Mouse (Mus musculus): ENCODE data around the gene Slc36a2. TPM values are rescaled to one million over a fixed set of nuclear protein-coding genes. Genes with fewer than 3 reads are reported as not detected.

The Slc36a2 gene
- total and polyA plus RNA-seq, 2 experiments from 2014 or later = 6.6 to 10.2 TPM

DNA sequence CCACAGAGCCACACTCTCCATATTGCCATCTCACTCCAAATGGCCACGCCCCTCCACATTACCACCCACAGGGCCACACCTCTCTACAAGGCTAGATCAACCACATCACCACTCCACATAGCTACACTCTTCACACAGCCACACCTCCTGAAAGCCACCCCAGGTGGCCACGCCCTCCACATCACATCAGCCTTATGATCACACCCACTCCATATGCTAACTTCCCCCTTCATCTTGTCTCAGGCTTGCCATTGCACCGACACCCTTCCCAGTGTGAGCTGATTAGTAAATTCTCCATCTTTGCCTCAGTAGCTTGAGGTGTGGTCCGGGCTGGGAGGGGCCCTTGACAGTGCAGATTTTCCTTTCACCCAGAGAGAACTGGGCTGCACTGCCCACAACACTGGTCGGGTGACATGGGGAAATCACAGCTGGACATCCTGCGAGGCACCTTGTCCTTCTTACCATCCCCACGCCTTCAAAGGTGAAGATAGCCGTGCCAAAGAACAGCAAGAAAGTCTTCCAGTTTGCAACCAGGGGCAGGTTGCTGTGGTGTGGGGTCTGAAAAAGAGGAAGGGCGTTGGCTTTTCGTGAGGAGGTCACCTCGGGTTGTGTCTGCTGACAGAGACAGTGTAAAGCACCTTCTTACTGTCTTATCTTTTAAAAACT lies 53.7 kb downstream of the Slc36a2 start:
- Histone ChIP-seq H3K9me3 (replicated peaks; ENCODE audit: control insufficient read depth, low read length) (no peaks in the 10 kb centered on the region), H3K27me3 (ENCODE audit: control insufficient read depth, insufficient read depth, low read length) (no peaks in the 10 kb centered on the region), H3K4me2 (ENCODE audit: low read depth, low read length) (no peak overlapping the region), H3K27ac (ENCODE audit: low read depth) (no peak overlapping the region), H3K36me3 (replicated peaks; ENCODE audit: control insufficient read depth, insufficient read depth, low read length) (no peaks in the 10 kb centered on the region), H3K4me1 (ENCODE audit: control insufficient read depth, insufficient read depth) (no peaks in the 10 kb centered on the region), H3K4me3 (ENCODE audit: low read depth, low read length) (no peak overlapping the region), H3K9ac (replicated peaks; ENCODE audit: low read depth, low read length) (no peak overlapping the region)
- 78% methylated on average over 11 of the region's 11 CpGs for WGBS
- TF ChIP-seq EP300 (IDR thresholded peaks at IDR 0.05; ENCODE audit: low read depth) = no peak
- no peak for TF ChIP-seq CTCF (IDR thresholded peaks at IDR 0.05; ENCODE audit: low read depth)
- ATAC-seq (ENCODE audit: insufficient read depth, low read depth) = no peak
- DNase-seq (ENCODE audit: low spot score) = no peak

DNA sequence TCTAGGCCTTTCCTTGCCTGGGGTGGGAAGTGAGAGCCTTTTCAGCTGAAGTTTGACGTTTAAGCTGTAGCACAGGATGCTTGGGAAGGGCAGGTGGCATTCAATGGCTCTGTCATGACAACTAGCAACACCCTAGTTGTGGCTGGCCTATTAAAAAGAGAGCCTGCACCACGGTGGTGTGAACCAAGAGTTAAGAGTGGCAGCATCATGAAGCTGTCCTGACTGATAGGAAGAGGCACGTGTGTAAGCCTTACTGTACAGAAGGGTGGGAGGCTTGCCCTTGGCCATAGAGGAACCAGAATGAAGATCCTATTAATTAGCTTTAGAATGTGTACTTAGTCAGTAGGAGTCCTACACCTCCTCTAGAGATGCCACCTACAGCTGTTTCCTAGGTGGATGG lies 56.5 kb downstream of the Slc36a2 start:
- H3K4me1 ChIP-seq (ENCODE audit: control insufficient read depth, insufficient read depth) = no peaks in the 10 kb centered on the region
- no peak overlapping the region for H3K9ac ChIP-seq (replicated peaks; ENCODE audit: low read depth, low read length)
- H3K36me3 ChIP-seq (replicated peaks; ENCODE audit: control insufficient read depth, insufficient read depth, low read length) = no peaks in the 10 kb centered on the region
- H3K4me3 ChIP-seq (ENCODE audit: low read depth, low read length) = no peak overlapping the region
- no peaks in the 10 kb centered on the region for H3K27me3 ChIP-seq (ENCODE audit: control insufficient read depth, insufficient read depth, low read length)
- ATAC-seq (ENCODE audit: insufficient read depth, low read depth) (no peak), DNase-seq (ENCODE audit: low spot score) (no peak)
- TF ChIP-seq EP300 (IDR thresholded peaks at IDR 0.05; ENCODE audit: low read depth) (no peak), CTCF (IDR thresholded peaks at IDR 0.05; ENCODE audit: low read depth) (no peak)
- no peak overlapping the region for H3K4me2 ChIP-seq (ENCODE audit: low read depth, low read length)
- no peaks in the 10 kb centered on the region for H3K9me3 ChIP-seq (replicated peaks; ENCODE audit: control insufficient read depth, low read length)
- H3K27ac ChIP-seq (ENCODE audit: low read depth) = no peak overlapping the region
- 71% methylated on average over 3 of the region's 3 CpGs for WGBS

GRCm38 (mm10) chr11:55127937-55128336 lies 56.9 kb downstream of the Slc36a2 start:
- Histone ChIP-seq H3K4me2 (ENCODE audit: low read depth, low read length) (no peak overlapping the region), H3K36me3 (replicated peaks; ENCODE audit: control insufficient read depth, insufficient read depth, low read length) (no peaks in the 10 kb centered on the region), H3K4me3 (ENCODE audit: low read depth, low read length) (no peak overlapping the region), H3K9me3 (replicated peaks; ENCODE audit: control insufficient read depth, low read length) (no peaks in the 10 kb centered on the region), H3K27ac (ENCODE audit: low read depth) (no peak overlapping the region), H3K27me3 (ENCODE audit: control insufficient read depth, insufficient read depth, low read length) (no peaks in the 10 kb centered on the region), H3K4me1 (ENCODE audit: control insufficient read depth, insufficient read depth) (no peaks in the 10 kb centered on the region), H3K9ac (replicated peaks; ENCODE audit: low read depth, low read length) (no peak overlapping the region)
- TF ChIP-seq CTCF (IDR thresholded peaks at IDR 0.05; ENCODE audit: low read depth) (no peak), EP300 (IDR thresholded peaks at IDR 0.05; ENCODE audit: low read depth) (no peak)
- DNase-seq (ENCODE audit: low spot score) (no peak), ATAC-seq (ENCODE audit: insufficient read depth, low read depth) (no peak)
- WGBS = 51% methylated on average over 6 of the region's 6 CpGs

- Histone ChIP-seq H3K27ac (ENCODE audit: low read depth) (no peak overlapping the region), H3K9me3 (replicated peaks; ENCODE audit: control insufficient read depth, low read length) (no peaks in the 10 kb centered on the region), H3K36me3 (replicated peaks; ENCODE audit: control insufficient read depth, insufficient read depth, low read length) (no peaks in the 10 kb centered on the region), H3K4me1 (ENCODE audit: control insufficient read depth, insufficient read depth) (no peaks in the 10 kb centered on the region), H3K4me2 (ENCODE audit: low read depth, low read length) (no peak overlapping the region), H3K9ac (replicated peaks; ENCODE audit: low read depth, low read length) (no peak overlapping the region), H3K27me3 (ENCODE audit: control insufficient read depth, insufficient read depth, low read length) (no peaks in the 10 kb centered on the region), H3K4me3 (ENCODE audit: low read depth, low read length) (no peak overlapping the region)
- no peak for TF ChIP-seq CTCF (IDR thresholded peaks at IDR 0.05; ENCODE audit: low read depth)
- no peak for TF ChIP-seq EP300 (IDR thresholded peaks at IDR 0.05; ENCODE audit: low read depth)
- ATAC-seq (ENCODE audit: insufficient read depth, low read depth) = no peak
- no peak for DNase-seq (ENCODE audit: low spot score)
- WGBS = 72% methylated on average over 3 of the region's 3 CpGs
Observed at GRCm38 (mm10) chr11:55126663-55127062, 58.2 kb downstream of the Slc36a2 start.

- ATAC-seq (ENCODE audit: insufficient read depth, low read depth) = no peak
- TF ChIP-seq CTCF (IDR thresholded peaks at IDR 0.05; ENCODE audit: low read depth) (no peak), EP300 (IDR thresholded peaks at IDR 0.05; ENCODE audit: low read depth) (no peak)
- no peaks in the 10 kb centered on the region for H3K27me3 ChIP-seq (ENCODE audit: control insufficient read depth, insufficient read depth, low read length)
- H3K4me2 ChIP-seq (ENCODE audit: low read depth, low read length) = no peak overlapping the region
- no peak for DNase-seq (ENCODE audit: low spot score)
- WGBS = 86% methylated on average over 1 of the region's 1 CpGs
- H3K4me3 ChIP-seq (ENCODE audit: low read depth, low read length) = no peak overlapping the region
- H3K9me3 ChIP-seq (replicated peaks; ENCODE audit: control insufficient read depth, low read length) = no peaks in the 10 kb centered on the region
- H3K9ac ChIP-seq (replicated peaks; ENCODE audit: low read depth, low read length) = no peak overlapping the region
- H3K36me3 ChIP-seq (replicated peaks; ENCODE audit: control insufficient read depth, insufficient read depth, low read length) = no peaks in the 10 kb centered on the region
- no peaks in the 10 kb centered on the region for H3K4me1 ChIP-seq (ENCODE audit: control insufficient read depth, insufficient read depth)
- H3K27ac ChIP-seq (ENCODE audit: low read depth) = peak overlapping the region; percentile 71; the same call in 1 of the 2 replicates
Observed at GRCm38 (mm10) chr11:55121430-55121829, 63.4 kb downstream of the Slc36a2 start.

- DNase-seq (ENCODE audit: low spot score) = no peak
- Histone ChIP-seq H3K36me3 (replicated peaks; ENCODE audit: control insufficient read depth, insufficient read depth, low read length) (no peaks in the 10 kb centered on the region), H3K4me2 (ENCODE audit: low read depth, low read length) (no peak overlapping the region), H3K9me3 (replicated peaks; ENCODE audit: control insufficient read depth, low read length) (no peaks in the 10 kb centered on the region), H3K4me3 (ENCODE audit: low read depth, low read length) (no peak overlapping the region), H3K4me1 (ENCODE audit: control insufficient read depth, insufficient read depth) (no peaks in the 10 kb centered on the region), H3K27ac (ENCODE audit: low read depth) (peak overlapping the region; percentile 71; the same call in 1 of the 2 replicates), H3K27me3 (ENCODE audit: control insufficient read depth, insufficient read depth, low read length) (no peaks in the 10 kb centered on the region), H3K9ac (replicated peaks; ENCODE audit: low read depth, low read length) (no peak overlapping the region)
- TF ChIP-seq EP300 (IDR thresholded peaks at IDR 0.05; ENCODE audit: low read depth) = no peak
- TF ChIP-seq CTCF (IDR thresholded peaks at IDR 0.05; ENCODE audit: low read depth) = no peak
- no peak for ATAC-seq (ENCODE audit: insufficient read depth, low read depth)
- WGBS = 70% methylated on average over 8 of the region's 8 CpGs
Observed at GRCm38 (mm10) chr11:55120821-55121271, 64.0 kb downstream of the Slc36a2 start.
